Mouse (Mus musculus) CH12.LX (cell line): ENCODE results near the gene Selplg. TPM values are rescaled to one million over a fixed set of nuclear protein-coding genes. Genes with fewer than 3 reads are reported as not detected.
"Not testable (repeated sequence)": the region's sequence is repeated elsewhere in the genome, so short reads cannot be mapped to it uniquely, and the experiment has no call there.

Experiments
- DNase-seq: peaks from one replicate; pipeline ENCODE4 v3.0.0-alpha.2; 2013; ENCODE audit errors: extremely low read depth
- H3K27ac ChIP-seq: 2 replicates; pipeline ENCODE4 v1.5.1; 2012; ENCODE audit warnings: low read depth, mild to moderate bottlenecking, control low read depth, moderate library complexity; ENCODE audit not compliant: insufficient read depth
- H3K27me3 ChIP-seq: replicated peaks from 2 replicates; pipeline ENCODE3; 2012; ENCODE audit warnings: inconsistent platforms
- H3K36me3 ChIP-seq, 2 experiments: replicated peaks in 1 of 2; 2 replicates each; pipeline versions ENCODE3 to v1.6.1; 2012; ENCODE audit warnings: inconsistent platforms in 1 of 2, low read length in 1 of 2, mild to moderate bottlenecking in 1 of 2, mixed read lengths in 1 of 2, moderate library complexity in 1 of 2; ENCODE audit not compliant: control insufficient read depth in 1 of 2, insufficient read depth in 1 of 2
- H3K4me1 ChIP-seq, 2 experiments: 2 replicates each; pipeline ENCODE4 v1.6.1; 2012; ENCODE audit warnings: inconsistent platforms in 1 of 2, moderate library complexity in 1 of 2; ENCODE audit not compliant: insufficient read depth in 2 of 2, control insufficient read depth in 1 of 2
- H3K4me2 ChIP-seq: 2 replicates; pipeline ENCODE4 v1.6.1; 2012; ENCODE audit warnings: low read depth, mild to moderate bottlenecking, control low read depth; ENCODE audit not compliant: poor library complexity, insufficient read depth, severe bottlenecking
- H3K4me3 ChIP-seq, 3 experiments: fragments of 150-350 bp in 1 of 3; sonication (generic) in 1 of 3; replicated peaks in 1 of 3; 2 replicates each; pipeline versions ENCODE3 to v1.5.1; 2011 to 2012; ENCODE audit warnings: low read depth in 2 of 3, low read length in 2 of 3, mild to moderate bottlenecking in 2 of 3, moderate library complexity in 2 of 3, control low read depth in 1 of 3, improper control_type of control experiment in 1 of 3, inconsistent platforms in 1 of 3, mixed read lengths in 1 of 3; ENCODE audit not compliant: poor library complexity in 1 of 3
- H3K79me2 ChIP-seq: replicated peaks from 2 replicates; pipeline ENCODE4 v1.6.1; 2012; ENCODE audit warnings: mild to moderate bottlenecking, moderate library complexity; ENCODE audit not compliant: control insufficient read depth, poor library complexity, insufficient read depth, severe bottlenecking; ENCODE audit errors: extremely low read depth
- H3K9ac ChIP-seq: 2 replicates; pipeline ENCODE4 v1.6.1; 2012; ENCODE audit warnings: low read depth, mild to moderate bottlenecking, control low read depth, moderate library complexity; ENCODE audit not compliant: insufficient read depth
- H3K9me3 ChIP-seq: replicated peaks from 2 replicates; pipeline ENCODE3; 2012; ENCODE audit warnings: low read length, inconsistent platforms, mixed read lengths
- BHLHE40 ChIP-seq: IDR thresholded peaks from 2 replicates; pipeline ENCODE4 v1.6.1; 2011; ENCODE audit warnings: mild to moderate bottlenecking, low read depth, low read length, improper control_type of control experiment
- CHD1 ChIP-seq: IDR thresholded peaks from 2 replicates; pipeline ENCODE4 v1.6.1; 2012; ENCODE audit warnings: low read depth, low read length, improper control_type of control experiment, inconsistent platforms
- EP300 ChIP-seq: IDR thresholded peaks from 2 replicates; pipeline ENCODE4 v1.6.1; 2011; ENCODE audit warnings: low read length, improper control_type of control experiment
- ETS1 ChIP-seq: conservative IDR thresholded peaks from 2 replicates; pipeline ENCODE4 v1.6.1; 2012; ENCODE audit warnings: low read depth, mild to moderate bottlenecking, inconsistent platforms, low read length, improper control_type of control experiment, moderate library complexity
- GABPA ChIP-seq: IDR thresholded peaks from 2 replicates; pipeline ENCODE4 v1.6.1; 2012; ENCODE audit warnings: low read depth, low read length, improper control_type of control experiment, inconsistent platforms; ENCODE audit not compliant: insufficient replicate concordance
- JUND ChIP-seq: conservative IDR thresholded peaks from 2 replicates; pipeline ENCODE4 v1.6.1; 2011; ENCODE audit warnings: low read depth, low read length, improper control_type of control experiment
- MAZ ChIP-seq: IDR thresholded peaks from 2 replicates; pipeline ENCODE4 v1.6.1; 2012; ENCODE audit warnings: low read depth, mild to moderate bottlenecking, inconsistent platforms, low read length, improper control_type of control experiment, moderate library complexity
- MEF2A ChIP-seq: IDR thresholded peaks from 2 replicates; pipeline ENCODE4 v1.6.1; 2014; ENCODE audit warnings: low read depth, mild to moderate bottlenecking, inconsistent platforms, low read length, improper control_type of control experiment, borderline replicate concordance
- MXI1 ChIP-seq: IDR thresholded peaks from 2 replicates; pipeline ENCODE4 v1.6.1; 2011; ENCODE audit warnings: mild to moderate bottlenecking, low read depth, low read length, improper control_type of control experiment
- POLR2A ChIP-seq: IDR thresholded peaks from 2 replicates; pipeline ENCODE4 v1.6.1; 2011; ENCODE audit warnings: low read depth, mild to moderate bottlenecking, improper control_type of control experiment, low read length
- POLR2AphosphoS2 ChIP-seq: IDR thresholded peaks from 2 replicates; pipeline ENCODE4 v1.6.1; 2011; ENCODE audit warnings: low read depth, low read length, improper control_type of control experiment
- UBTF ChIP-seq: IDR thresholded peaks from 2 replicates; pipeline ENCODE4 v1.6.1; 2012; ENCODE audit warnings: low read depth, mild to moderate bottlenecking, inconsistent platforms, low read length, improper control_type of control experiment, moderate library complexity
- USF2 ChIP-seq: conservative IDR thresholded peaks from 2 replicates; pipeline ENCODE4 v1.6.1; 2011; ENCODE audit warnings: low read depth, low read length, improper control_type of control experiment
- ZKSCAN1 ChIP-seq: IDR thresholded peaks from 2 replicates; pipeline ENCODE4 v1.6.1; 2012; ENCODE audit warnings: low read depth, inconsistent platforms, low read length, improper control_type of control experiment, borderline replicate concordance
- ZMIZ1 ChIP-seq: IDR thresholded peaks from 2 replicates; pipeline ENCODE4 v1.6.1; 2012; ENCODE audit warnings: low read depth, mild to moderate bottlenecking, inconsistent platforms, low read length, improper control_type of control experiment
- ZNF384 ChIP-seq: IDR thresholded peaks from 2 replicates; pipeline ENCODE4 v1.6.1; 2012; ENCODE audit warnings: low read depth, low read length, improper control_type of control experiment, inconsistent platforms
- dilution Hi-C: fragments of 300-500 bp; cut with MboI; formaldehyde crosslinking; loops from 2 replicates; pipeline ENCODE4 v1.14.3; 2020; ENCODE audit warnings: low sequenced_read_pairs; ENCODE audit not compliant: extremely low pct_unique_long_range_greater_than_20kb, extremely low pct_ligation_motif_present
- in situ Hi-C: fragments of 300-500 bp; cut with MboI; formaldehyde crosslinking; loops from 3 replicates; pipeline ENCODE4 v1.14.3; 2019; ENCODE audit warnings: low sequenced_read_pairs, low pct_ligation_motif_present, low pct_unique_long_range_greater_than_20kb, mixed read lengths
- polyA plus RNA-seq: library from polyadenylated mRNA; unstranded; fragments of >175 nt; gene quantifications from 2 replicates; pipeline ENCODE4 v1.2.1, GENCODE M21; 2012; ENCODE audit warnings: low read depth; ENCODE audit not compliant: insufficient read length
- total RNA-seq, 2 experiments: library from RNA; depleted of rRNA; stranded (reverse); fragments of 300-350 nt in 1 of 2; fragments of >200 nt in 1 of 2; gene quantifications; 2 replicates each; pipeline ENCODE4 v1.2.3; 2012 to 2014

The Selplg gene
- total and polyA plus RNA-seq, 3 experiments, result 29.4 to 58.5 (median 41.6) TPM

GRCm38 (mm10) chr5:113788645-113789044 lies 43.8 kb downstream of the Selplg start:
- in situ Hi-C loops, result no loop called here
- Histone ChIP-seq H3K4me3 (no peak overlapping the region), H3K27ac (no peak overlapping the region), H3K4me2 (no peak overlapping the region), H3K36me3 (no peaks in the 10 kb centered on the region), H3K27me3 (no peaks in the 10 kb centered on the region), H3K9me3 (peaks cover 4% of the 10 kb centered on the region), H3K79me2 (no peaks in the 10 kb centered on the region), H3K9ac (no peak overlapping the region)
- no peak for DNase-seq
- TF ChIP-seq ZMIZ1 (no peak), EP300 (no peak), POLR2A (no peak), CHD1 (no peak), MEF2A (no peak), UBTF (no peak), POLR2AphosphoS2 (no peak), JUND (no peak), ZNF384 (no peak), BHLHE40 (no peak)
- TF ChIP-seq, all 38 proteins: peak for 0
- dilution Hi-C loops, result no loop called here
- peaks cover 8 to 31% of the 10 kb centered on the region in 2 experiments for H3K4me1 ChIP-seq

DNA sequence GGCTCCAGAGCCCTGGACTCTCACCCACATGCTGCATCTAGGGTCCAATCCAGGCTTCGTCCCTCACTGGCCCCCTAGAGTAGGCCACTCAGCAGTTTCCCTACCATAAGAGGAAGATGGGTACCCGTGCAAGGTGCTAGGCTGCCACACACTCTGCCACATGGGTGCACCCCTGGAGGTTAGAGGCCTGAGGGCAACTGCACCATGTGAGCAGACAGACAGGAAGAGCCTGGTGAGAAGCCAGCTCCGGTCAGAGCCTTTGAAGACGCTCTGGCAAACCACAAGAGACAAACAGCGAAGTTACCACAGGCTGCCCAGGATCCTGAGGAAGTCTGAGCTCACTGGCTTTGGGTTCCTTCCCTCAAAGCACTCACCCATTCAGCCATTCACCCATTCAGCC lies 45.5 kb downstream of the Selplg start:
- no peaks in the 10 kb centered on the region for H3K27me3 ChIP-seq
- H3K4me1 ChIP-seq, result peaks cover 13 to 34% of the 10 kb centered on the region in 2 experiments
- dilution Hi-C loops, result no loop called here
- in situ Hi-C loops, result no loop called here
- H3K9ac ChIP-seq, result no peak overlapping the region
- peaks cover 4% of the 10 kb centered on the region for H3K9me3 ChIP-seq
- H3K27ac ChIP-seq, result no peak overlapping the region
- no peaks in the 10 kb centered on the region for H3K36me3 ChIP-seq
- no peaks in the 10 kb centered on the region for H3K79me2 ChIP-seq
- no peak for DNase-seq
- no peak overlapping the region for H3K4me2 ChIP-seq
- H3K4me3 ChIP-seq, result no peak overlapping the region
- TF ChIP-seq ETS1 (no peak), MXI1 (no peak), POLR2A (no peak), ZKSCAN1 (no peak), MAZ (no peak), ZMIZ1 (no peak), GABPA (no peak), CHD1 (no peak), USF2 (no peak)

- in situ Hi-C loops, H3K4me2 ChIP-seq, H3K9ac ChIP-seq, H3K36me3 ChIP-seq, H3K27me3 ChIP-seq, H3K4me3 ChIP-seq, H3K79me2 ChIP-seq, dilution Hi-C loops, DNase-seq, H3K9me3 ChIP-seq: not testable (repeated sequence)
- Histone ChIP-seq H3K4me1 (peaks cover 9 to 41% of the 10 kb centered on the region in 2 experiments), H3K27ac (peak overlapping the region; percentile 15; the same call in 1 of the 2 replicates)
Measured at GRCm38 (mm10) chr5:113784104-113784503, 48.3 kb downstream of the Selplg start.
